Mouse (Mus musculus) G1E (cell line): Measurements from ENCODE around the gene Sf1. TPM values are rescaled to one million over a fixed set of nuclear protein-coding genes. Genes with fewer than 3 reads are reported as not detected.

Experiments
- ATAC-seq: 2 replicates; pipeline ENCODE4 v1.8.0; 2016; ENCODE audit warnings: mild to moderate bottlenecking; ENCODE audit not compliant: insufficient number of reproducible peaks, poor library complexity, low FRiP score, severe bottlenecking; ENCODE audit errors: extremely low read depth
- DNase-seq: peaks from one replicate; pipeline ENCODE4 v3.0.0; 2012; ENCODE audit warnings: low spot score
- H3K27me3 ChIP-seq: 2 replicates; pipeline ENCODE4 v1.6.1; 2012; ENCODE audit warnings: mild to moderate bottlenecking, low read length, inconsistent platforms; ENCODE audit not compliant: insufficient read depth
- H3K36me3 ChIP-seq: replicated peaks from 2 replicates; pipeline ENCODE3; 2012; ENCODE audit warnings: mild to moderate bottlenecking, inconsistent platforms
- H3K4me1 ChIP-seq: 2 replicates; pipeline ENCODE4 v1.6.1; 2012; ENCODE audit warnings: low read depth, low read length, inconsistent platforms, mixed read lengths; ENCODE audit not compliant: insufficient read depth
- H3K4me3 ChIP-seq: 2 replicates; pipeline ENCODE4 v1.5.1; 2012; ENCODE audit warnings: low read depth, mild to moderate bottlenecking, inconsistent platforms, low read length, moderate library complexity, mixed read lengths
- H3K9me3 ChIP-seq: replicated peaks from 2 replicates; pipeline ENCODE4 v1.6.1; 2012; ENCODE audit warnings: inconsistent platforms
- CTCF ChIP-seq: IDR thresholded peaks from 2 replicates; pipeline ENCODE4 v1.5.1; 2012; ENCODE audit warnings: low read depth, low read length, inconsistent platforms, mixed read lengths
- GATA1 ChIP-seq: IDR thresholded peaks from 2 replicates; pipeline ENCODE4 v1.6.1; 2012; ENCODE audit warnings: borderline replicate concordance, low read length, inconsistent platforms, mixed read lengths
- GATA2 ChIP-seq: IDR thresholded peaks from 2 replicates; pipeline ENCODE4 v1.6.1; 2012; ENCODE audit warnings: low read depth, low read length, inconsistent platforms, borderline replicate concordance
- POLR2AphosphoS5 ChIP-seq: IDR thresholded peaks from 2 replicates; pipeline ENCODE4 v1.6.1; 2012; ENCODE audit warnings: low read depth, low read length, inconsistent platforms; ENCODE audit not compliant: insufficient replicate concordance
- TAL1 ChIP-seq: conservative IDR thresholded peaks from 2 replicates; pipeline ENCODE4 v1.6.1; 2012; ENCODE audit warnings: low read depth, low read length, inconsistent platforms, mixed read lengths
- polyA plus RNA-seq: library from polyadenylated mRNA; stranded (reverse); fragments of >175 nt; gene quantifications from 2 replicates; pipeline ENCODE4 v1.2.3, GENCODE M21; 2012
- total RNA-seq, 2 experiments: library from RNA; stranded (forward) in 1 of 2; stranded (reverse) in 1 of 2; fragments of 200-1000 nt in 1 of 2; fragments of >200 nt in 1 of 2; fragmentation: Nextera tagmentation in 1 of 2; gene quantifications; 2 replicates each; pipeline ENCODE4 v1.2.3; 2014 to 2017

Gene Sf1
- total and polyA plus RNA-seq, 3 experiments, result 104 to 1,720 (median 511) TPM

GRCm38 (mm10) chr19:6396237-6396636 lies 32.7 kb downstream of the Sf1 start:
- DNase-seq, result no peak
- no peak for ATAC-seq
- peaks cover 27% of the 10 kb centered on the region for H3K4me1 ChIP-seq

GRCm38 (mm10) chr19:6397582-6398249 lies 34.2 kb downstream of the Sf1 start:
- DNase-seq (no peak), ATAC-seq (no peak)
- Histone ChIP-seq H3K36me3 (no peaks in the 10 kb centered on the region), H3K9me3 (no peaks in the 10 kb centered on the region), H3K4me3 (no peak overlapping the region), H3K27me3 (peaks cover 56% of the 10 kb centered on the region), H3K4me1 (peaks cover 33% of the 10 kb centered on the region)
- no peak for TF ChIP-seq GATA1
- TF ChIP-seq TAL1, result no peak
- no peak for TF ChIP-seq POLR2AphosphoS5
- TF ChIP-seq CTCF, result no peak
- TF ChIP-seq GATA2, result no peak

More at GRCm38 (mm10) chr19:6396237-6396636, 32.7 kb downstream of the Sf1 start:
- TF ChIP-seq GATA1 (no peak), CTCF (no peak), POLR2AphosphoS5 (no peak), GATA2 (no peak), TAL1 (no peak)
- Histone ChIP-seq H3K36me3 (no peaks in the 10 kb centered on the region), H3K9me3 (no peaks in the 10 kb centered on the region), H3K27me3 (peaks cover 41% of the 10 kb centered on the region), H3K4me3 (no peak overlapping the region)

- Histone ChIP-seq H3K4me3 (peak overlapping the region; percentile 68; the same call in 1 of the 2 replicates), H3K9me3 (no peaks in the 10 kb centered on the region), H3K4me1 (peaks cover 32% of the 10 kb centered on the region), H3K27me3 (peaks cover 65% of the 10 kb centered on the region), H3K36me3 (no peaks in the 10 kb centered on the region)
- TF ChIP-seq POLR2AphosphoS5 (no peak), TAL1 (no peak), CTCF (no peak), GATA2 (no peak), GATA1 (no peak)
- DNase-seq (no peak), ATAC-seq (no peak)
These were observed 35.2 kb downstream of the Sf1 start for GRCm38 (mm10) chr19:6398447-6399284.

- TF ChIP-seq CTCF, result no peak
- no peak for TF ChIP-seq GATA1
- no peak for TF ChIP-seq TAL1
- TF ChIP-seq GATA2, result no peak
- no peak for TF ChIP-seq POLR2AphosphoS5
- no peaks in the 10 kb centered on the region for H3K36me3 ChIP-seq
- DNase-seq, result peak; percentile 45
- H3K4me3 ChIP-seq, result peak within 1 kb of the TSS; percentile 68
- H3K9me3 ChIP-seq, result no peaks in the 10 kb centered on the region
- peaks cover 32% of the 10 kb centered on the region for H3K4me1 ChIP-seq
- H3K27me3 ChIP-seq, result peaks cover 67% of the 10 kb centered on the region
- no peak for ATAC-seq
These were observed 36.0 kb downstream of the Sf1 start, which contains the start of gene Rasgrp2 for GRCm38 (mm10) chr19:6399285-6400095. Gene Rasgrp2, plus strand, starts transcription at chr19:6399340.

- Histone ChIP-seq H3K36me3 (no peaks in the 10 kb centered on the region), H3K9me3 (no peaks in the 10 kb centered on the region), H3K27me3 (peaks cover 67% of the 10 kb centered on the region), H3K4me3 (peak overlapping the region; percentile 68; the same call in 1 of the 2 replicates), H3K4me1 (peaks cover 35% of the 10 kb centered on the region)
- DNase-seq (no peak), ATAC-seq (no peak)
- TF ChIP-seq TAL1 (no peak), POLR2AphosphoS5 (no peak), GATA1 (no peak), GATA2 (no peak), CTCF (no peak)
These were observed 36.9 kb downstream of the Sf1 start for GRCm38 (mm10) chr19:6400096-6401086.
